Mouse (Mus musculus) heart, postnatal 0 days (tissue): ENCODE measurements at regions not wholly inside any gene's neighbourhood (a gene's known extent, or its start where the extent isn't known, plus 50 kb on each side); places are given as distances from the start of the nearest gene placed in this dataset.

Source experiments
- ATAC-seq: fragments of 200-750 bp; cut with Nextera tagmentation; 2 replicates; pipeline ENCODE4 v1.8.0; 2017; ENCODE audit warnings: low read depth, moderate number of reproducible peaks, moderate library complexity; ENCODE audit not compliant: insufficient read depth
- DNase-seq: peaks from one replicate; pipeline ENCODE4 v3.0.0-alpha.2; 2016; ENCODE audit warnings: low spot score
- H3K27ac ChIP-seq: fragments of 300-500 bp; sonication (generic); 2 replicates; pipeline ENCODE4 v1.5.1; 2014; ENCODE audit warnings: low read depth, mild to moderate bottlenecking
- H3K27me3 ChIP-seq: fragments of 300-500 bp; sonication (generic); 2 replicates; pipeline ENCODE4 v1.6.1; 2014; ENCODE audit warnings: low read length, mixed read lengths; ENCODE audit not compliant: control insufficient read depth, insufficient read depth
- H3K36me3 ChIP-seq: fragments of 300-500 bp; sonication (generic); replicated peaks from 2 replicates; pipeline ENCODE4 v1.6.1; 2014; ENCODE audit warnings: low read length, mixed read lengths; ENCODE audit not compliant: control insufficient read depth, insufficient read depth
- H3K4me1 ChIP-seq: fragments of 300-500 bp; sonication (generic); 2 replicates; pipeline ENCODE4 v1.6.1; 2014; ENCODE audit warnings: antibody characterized with exemption; ENCODE audit not compliant: control insufficient read depth, insufficient read depth
- H3K4me2 ChIP-seq: fragments of 300-500 bp; sonication (generic); 2 replicates; pipeline ENCODE4 v1.6.1; 2014; ENCODE audit warnings: low read depth, mild to moderate bottlenecking, low read length, moderate library complexity
- H3K4me3 ChIP-seq: fragments of 300-500 bp; sonication (generic); 2 replicates; pipeline ENCODE4 v1.5.1; 2014; ENCODE audit warnings: low read depth, low read length
- H3K9ac ChIP-seq: fragments of 300-500 bp; sonication (generic); replicated peaks from 2 replicates; pipeline ENCODE4 v1.6.1; 2014; ENCODE audit warnings: low read depth, low read length, mixed read lengths
- H3K9me3 ChIP-seq: fragments of 300-500 bp; sonication (generic); replicated peaks from 2 replicates; pipeline ENCODE4 v1.6.1; 2016; ENCODE audit warnings: low read length; ENCODE audit not compliant: control insufficient read depth
- CTCF ChIP-seq: IDR thresholded peaks from 2 replicates; pipeline ENCODE4 v1.5.1; 2016; ENCODE audit warnings: antibody characterized with exemption, control low read depth, low read depth
- EP300 ChIP-seq: IDR thresholded peaks from 2 replicates; pipeline ENCODE4 v1.6.1; 2016; ENCODE audit warnings: antibody characterized with exemption, low read depth
- WGBS: fragments of 180-500 bp; shearing (Covaris S2); extraction: QIAGEN DNeasy Blood & Tissue Kit; methylation state at CpG from one replicate; pipeline ENCODE4 v1.1.7; 2014; 5-methylcytosine and 5-hydroxymethylcytosine counted together

DNA sequence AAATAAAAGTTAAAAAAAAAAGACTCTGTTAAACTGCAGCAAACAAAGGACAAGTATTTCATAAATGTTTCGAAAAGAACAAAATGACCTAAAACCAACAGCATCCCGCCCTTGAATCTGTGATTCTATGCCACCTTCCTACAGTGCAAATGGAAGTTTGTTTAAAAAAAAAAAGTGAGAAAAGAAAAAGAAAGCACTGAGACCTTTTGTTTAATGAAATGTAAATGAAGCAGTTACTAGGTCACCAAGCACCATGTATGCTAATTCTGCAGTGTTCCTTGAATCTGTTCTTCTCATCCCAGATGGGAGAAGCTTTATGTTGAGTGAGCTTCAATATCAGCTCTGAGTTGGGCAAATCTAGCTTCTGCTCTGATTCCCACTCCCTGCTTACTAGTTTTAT, 64.8 kb downstream of the Dnajb9 start:
- no peaks in the 10 kb centered on the region for H3K9me3 ChIP-seq
- DNase-seq = no peak

DNA sequence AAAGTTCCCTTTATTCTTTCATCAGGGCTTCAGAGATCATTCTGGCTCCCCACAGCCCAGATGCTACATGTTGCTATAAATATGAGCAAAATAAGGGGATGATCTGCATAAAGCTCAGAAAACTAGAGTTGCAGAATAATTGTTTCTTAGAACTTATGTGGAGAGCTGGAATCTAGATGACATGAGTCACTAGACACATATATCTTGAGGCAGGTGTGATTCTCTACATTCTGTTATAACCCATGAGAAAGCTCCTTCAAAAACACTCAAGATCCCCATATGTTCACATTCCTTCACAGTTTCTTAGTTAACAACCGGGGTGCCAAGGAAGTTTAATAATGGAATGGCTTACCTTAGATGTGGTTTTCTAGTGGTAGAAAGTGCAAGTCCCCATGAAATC, 71.1 kb downstream of the Dnajb9 start:
- 78% methylated on average over 1 of the region's 1 CpGs for WGBS
- H3K9me3 ChIP-seq = no peaks in the 10 kb centered on the region
- no peak overlapping the region for H3K27ac ChIP-seq
- no peak overlapping the region for H3K9ac ChIP-seq
- DNase-seq = no peak
- TF ChIP-seq EP300 (no peak), CTCF (no peak)
- H3K4me1 ChIP-seq = no peaks in the 10 kb centered on the region
- no peak overlapping the region for H3K4me2 ChIP-seq
- H3K36me3 ChIP-seq = no peaks in the 10 kb centered on the region
- no peak overlapping the region for H3K4me3 ChIP-seq
- H3K27me3 ChIP-seq = no peaks in the 10 kb centered on the region
- ATAC-seq = no peak

More for the DNA sequence above, 64.8 kb downstream of the Dnajb9 start:
- Histone ChIP-seq H3K4me3 (no peak overlapping the region), H3K9ac (no peak overlapping the region), H3K27me3 (no peaks in the 10 kb centered on the region), H3K4me1 (no peaks in the 10 kb centered on the region), H3K27ac (no peak overlapping the region), H3K4me2 (no peak overlapping the region), H3K36me3 (no peaks in the 10 kb centered on the region)
- WGBS = 70% methylated on average over 2 of the region's 2 CpGs
- TF ChIP-seq CTCF (no peak), EP300 (no peak)
- ATAC-seq = no peak

DNA sequence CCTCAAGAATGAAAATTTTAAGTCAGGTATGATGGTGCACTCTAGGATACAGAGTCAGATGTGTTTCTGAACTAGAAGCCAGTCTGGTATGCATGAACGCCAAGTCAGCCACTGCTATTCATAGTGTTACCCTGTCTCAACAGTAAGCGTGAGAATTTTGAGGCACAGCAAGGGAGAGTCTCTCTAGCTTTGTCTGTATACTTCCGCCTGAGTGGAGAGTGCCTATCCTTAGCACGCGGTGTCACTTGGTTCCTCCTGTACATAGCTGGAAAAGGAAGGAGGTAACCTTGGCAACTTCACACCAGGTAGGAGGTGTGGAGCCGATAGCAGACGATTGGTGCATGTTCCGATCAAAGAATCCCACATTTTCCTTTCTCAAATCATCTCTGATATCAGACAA, 81.3 kb downstream of the Dnajb9 start:
- no peaks in the 10 kb centered on the region for H3K27me3 ChIP-seq
- 77% methylated on average over 8 of the region's 8 CpGs for WGBS
- no peak overlapping the region for H3K27ac ChIP-seq
- DNase-seq = no peak
- ATAC-seq = no peak
- TF ChIP-seq CTCF = no peak
- no peak for TF ChIP-seq EP300
- H3K4me2 ChIP-seq = no peak overlapping the region
- H3K9me3 ChIP-seq = no peaks in the 10 kb centered on the region
- H3K36me3 ChIP-seq = no peaks in the 10 kb centered on the region
- H3K4me3 ChIP-seq = no peak overlapping the region
- H3K4me1 ChIP-seq = no peaks in the 10 kb centered on the region
- no peak overlapping the region for H3K9ac ChIP-seq

GRCm38 (mm10) chr12:44105085-44105484, 105.0 kb downstream of the Dnajb9 start:
- Histone ChIP-seq H3K9ac (no peak overlapping the region), H3K4me1 (no peaks in the 10 kb centered on the region), H3K9me3 (no peaks in the 10 kb centered on the region), H3K27me3 (no peaks in the 10 kb centered on the region), H3K36me3 (no peaks in the 10 kb centered on the region), H3K4me3 (no peak overlapping the region), H3K4me2 (no peak overlapping the region), H3K27ac (no peak overlapping the region)
- 26% methylated on average over 2 of the region's 2 CpGs for WGBS
- TF ChIP-seq CTCF (peak; percentile 56), EP300 (no peak)
- DNase-seq (peak; percentile 34), ATAC-seq (no peak)

- Histone ChIP-seq H3K27me3 (no peaks in the 10 kb centered on the region), H3K9ac (no peak overlapping the region), H3K4me2 (no peak overlapping the region), H3K4me3 (no peak overlapping the region), H3K9me3 (no peaks in the 10 kb centered on the region), H3K4me1 (no peaks in the 10 kb centered on the region), H3K36me3 (no peaks in the 10 kb centered on the region), H3K27ac (no peak overlapping the region)
- 61% methylated on average over 1 of the region's 1 CpGs for WGBS
- DNase-seq (no peak), ATAC-seq (no peak)
- TF ChIP-seq CTCF (no peak), EP300 (no peak)
Measured at GRCm38 (mm10) chr12:44099188-44099587, 110.9 kb downstream of the Dnajb9 start.

- no peak overlapping the region for H3K9ac ChIP-seq
- TF ChIP-seq EP300 (no peak), CTCF (no peak)
- 86% methylated on average over 5 of the region's 5 CpGs for WGBS
- no peaks in the 10 kb centered on the region for H3K9me3 ChIP-seq
- H3K27ac ChIP-seq = no peak overlapping the region
- ATAC-seq (no peak), DNase-seq (no peak)
- H3K4me3 ChIP-seq = no peak overlapping the region
- H3K36me3 ChIP-seq = no peaks in the 10 kb centered on the region
- H3K27me3 ChIP-seq = no peaks in the 10 kb centered on the region
- H3K4me2 ChIP-seq = no peak overlapping the region
- H3K4me1 ChIP-seq = no peaks in the 10 kb centered on the region
Measured at GRCm38 (mm10) chr12:44071766-44072165, 138.4 kb downstream of the Dnajb9 start.
